ENCODE assay signal across 9 mouse cellular contexts in genomic region chr8:119496848-119497247, GRCm38 (mm10). TPM values are rescaled to one million over a fixed set of nuclear protein-coding genes. Genes with fewer than 3 reads are reported as not detected.
A peak's percentile ranks its signal among the peaks of the same experiment; 100 is the strongest.
DNase-seq lines count a peak whose midpoint lies in the region; ATAC-seq and TF ChIP-seq lines count a peak whose summit lies in the region.
"Had no signal": no experiment of that assay in that cellular context is flagged by ENCODE, and none has a peak within 500 bp of the region (broad histone marks: within the 10 kb centered on the region; RNA-seq: fewer than 3 reads in every experiment).

No protein-coding gene starts in this region.

- TF ChIP-seq CTCF in brain, embryonic 14.5 days (IDR thresholded peaks at IDR 0.05; ENCODE audit: borderline replicate concordance, extremely low read depth, insufficient read depth, insufficient read length), result peak; percentile 55; the same call in 1 of the 2 replicates
- peak; percentile 89 for TF ChIP-seq CTCF in intestine, postnatal 0 days (IDR thresholded peaks at IDR 0.05; ENCODE audit: low read depth)

- H3K4me1 ChIP-seq in liver, embryonic 11.5 days (replicated peaks; ENCODE audit: control insufficient read depth, insufficient read depth, low read length), result no peaks in the 10 kb centered on the region
- peaks cover 0 to 19% of the 10 kb centered on the region in 2 experiments; a peak in 2 of 4 replicates for H3K4me1 ChIP-seq in ES-E14 (ENCODE audit: control insufficient read depth in 2 of 2, insufficient read depth in 2 of 2, low read length in 2 of 2, poor library complexity in 1 of 2)
- no peaks in the 10 kb centered on the region for H3K4me1 ChIP-seq in intestine, postnatal 0 days (replicated peaks; ENCODE audit: control insufficient read depth, insufficient read depth, low read length)
- peaks cover 44% of the 10 kb centered on the region for H3K4me1 ChIP-seq in forebrain, embryonic 10.5 days

- in situ Hi-C loops in ES-E14 (cut with MboI; ENCODE audit: low sequenced_read_pairs in 2 of 2, unreplicated experiment in 2 of 2), result no loop called here

- no peak for TF ChIP-seq POLR2A in brain, embryonic 14.5 days (IDR thresholded peaks at IDR 0.05; ENCODE audit: borderline replicate concordance, extremely low read depth, insufficient read depth, insufficient read length, poor library complexity, severe bottlenecking)

- WGBS in liver, embryonic 11.5 days, result 26% methylated on average over 6 of the region's 6 CpGs
- 19% methylated on average over 6 of the region's 6 CpGs for WGBS in intestine, postnatal 0 days
- 36% methylated on average over 6 of the region's 6 CpGs for WGBS in forebrain, embryonic 10.5 days

- H3K27ac ChIP-seq in liver, embryonic 11.5 days (ENCODE audit: low read depth, low read length), result no peak overlapping the region
- H3K27ac ChIP-seq in ES-E14 (ENCODE audit: insufficient read depth, low read depth, low read length, poor library complexity, severe bottlenecking), result no peak overlapping the region
- no peak overlapping the region for H3K27ac ChIP-seq in intestine, postnatal 0 days (ENCODE audit: low read depth, low read length)
- H3K27ac ChIP-seq in forebrain, embryonic 10.5 days, result no peak overlapping the region
- H3K27ac ChIP-seq: embryonic facial prominence, embryonic 13.5 days had no signal

- no peak overlapping the region for H3K4me2 ChIP-seq in liver, embryonic 11.5 days
- no peak overlapping the region for H3K4me2 ChIP-seq in intestine, postnatal 0 days (replicated peaks; ENCODE audit: low read depth)
- H3K4me2 ChIP-seq: embryonic facial prominence, embryonic 13.5 days had no signal

- no peak for ATAC-seq in liver, embryonic 11.5 days (replicated peaks; ENCODE audit: low FRiP score)
- ATAC-seq in intestine, postnatal 0 days, result no peak

- no peaks in the 10 kb centered on the region for H3K9me3 ChIP-seq in liver, embryonic 11.5 days (ENCODE audit: control insufficient read depth, low read length)
- H3K9me3 ChIP-seq in ES-E14 (ENCODE audit: control insufficient read depth, insufficient read depth, low read depth, low read length), result no peaks in the 10 kb centered on the region
- H3K9me3 ChIP-seq in intestine, postnatal 0 days (ENCODE audit: control insufficient read depth), result no peaks in the 10 kb centered on the region
- H3K9me3 ChIP-seq in forebrain, embryonic 10.5 days, result no peaks in the 10 kb centered on the region
- H3K9me3 ChIP-seq: embryonic facial prominence, embryonic 13.5 days had no signal

- peaks cover 18% of the 10 kb centered on the region for H3K27me3 ChIP-seq in liver, embryonic 11.5 days (replicated peaks; ENCODE audit: control insufficient read depth, insufficient read depth, low read length)
- H3K27me3 ChIP-seq in intestine, postnatal 0 days (replicated peaks; ENCODE audit: control insufficient read depth, insufficient read depth, low read length), result no peaks in the 10 kb centered on the region
- H3K27me3 ChIP-seq in forebrain, embryonic 10.5 days (ENCODE audit: poor library complexity, severe bottlenecking), result peaks cover 76% of the 10 kb centered on the region
- H3K27me3 ChIP-seq: embryonic facial prominence, embryonic 13.5 days had no signal

- H3K36me3 ChIP-seq in liver, embryonic 11.5 days (ENCODE audit: control insufficient read depth, insufficient read depth, low read length), result no peaks in the 10 kb centered on the region
- H3K36me3 ChIP-seq in ES-E14 (ENCODE audit: control insufficient read depth, insufficient read depth, low read length, poor library complexity, severe bottlenecking), result no peaks in the 10 kb centered on the region
- no peaks in the 10 kb centered on the region for H3K36me3 ChIP-seq in intestine, postnatal 0 days (ENCODE audit: control insufficient read depth, insufficient read depth)
- no peaks in the 10 kb centered on the region for H3K36me3 ChIP-seq in forebrain, embryonic 10.5 days (replicated peaks)
- H3K36me3 ChIP-seq: embryonic facial prominence, embryonic 13.5 days had no signal

- peak; percentile 37 for DNase-seq in liver
- DNase-seq in liver, embryonic 11.5 days (ENCODE audit: low spot score), result no peak
- DNase-seq in ES-E14 (ENCODE audit: low read depth, low spot score), result peak; percentile 47
- DNase-seq in brain, embryonic 14.5 days (ENCODE audit: low read depth), result no peak
- peak; percentile 58 for DNase-seq in lung, postnatal 14 days
- peak; percentile 9 to 63 for DNase-seq in thymus, postnatal 10 days (ENCODE audit: low spot score in 2 of 2)
- DNase-seq in forebrain, embryonic 10.5 days (ENCODE audit: extremely low spot score, low spot score), result no peak

- H3K4me3 ChIP-seq in liver, embryonic 11.5 days (ENCODE audit: low read depth, low read length), result no peak overlapping the region
- H3K4me3 ChIP-seq in ES-E14 (ENCODE audit: insufficient read depth in 1 of 2, low read depth in 1 of 2, low read length in 2 of 2, poor library complexity in 1 of 2, severe bottlenecking in 1 of 2), result no peak overlapping the region
- no peak overlapping the region for H3K4me3 ChIP-seq in intestine, postnatal 0 days (ENCODE audit: low read depth, low read length)
- H3K4me3 ChIP-seq in forebrain, embryonic 10.5 days, result no peak overlapping the region
- H3K4me3 ChIP-seq: embryonic facial prominence, embryonic 13.5 days had no signal

- H3K9ac ChIP-seq in liver, embryonic 11.5 days (ENCODE audit: low read depth, low read length), result no peak overlapping the region
- no peak overlapping the region for H3K9ac ChIP-seq in ES-E14 (ENCODE audit: insufficient read depth, low read depth, low read length, poor library complexity, severe bottlenecking)
- no peak overlapping the region for H3K9ac ChIP-seq in intestine, postnatal 0 days (ENCODE audit: low read depth, low read length)
- H3K9ac ChIP-seq: embryonic facial prominence, embryonic 13.5 days had no signal

TF ChIP-seq in ES-E14, 5 proteins besides CTCF, POLR2A, EP300 and RAD21:
- TF ChIP-seq MAFK (IDR thresholded peaks at IDR 0.05; ENCODE audit: insufficient read depth, low read depth, low read length) (no peak), ZNF384 (IDR thresholded peaks at IDR 0.05; ENCODE audit: low read depth, low read length) (no peak), HCFC1 (IDR thresholded peaks at IDR 0.05; ENCODE audit: borderline replicate concordance, insufficient read depth, low read length) (no peak), CHD2 (IDR thresholded peaks at IDR 0.05; ENCODE audit: low read depth, low read length) (no peak), ZC3H11A (IDR thresholded peaks at IDR 0.05; ENCODE audit: borderline replicate concordance, low read depth, low read length) (peak; percentile 44)

RNA-seq across cellular contexts. Expression of gene Slc38a8, which starts 4.7 kb away (rescaled TPM):
- not detected in 2 replicates for polyA plus RNA-seq in liver, embryonic 11.5 days (2014; fragmentation: Nextera tagmentation; extraction: Ambion mirVana)
- 0.16 and 0.85 TPM in 2 replicates for total RNA-seq in ES-E14 (2012; rRNA removed)
- 0.16 and 0.19 TPM in 2 replicates for polyA plus RNA-seq in brain, embryonic 14.5 days (2012; rRNA removed)
- 0.07 and 0.18 TPM in 2 replicates for polyA plus RNA-seq in intestine, postnatal 0 days (2015; fragmentation: Nextera tagmentation; extraction: Ambion mirVana)
- 1.0 and 4.4 TPM in 2 replicates for polyA plus RNA-seq in forebrain, embryonic 10.5 days (2016; fragmentation: Nextera tagmentation; extraction: Ambion mirVana)

RNA-seq across cellular contexts. Expression of gene Necab2, which starts 50.3 kb away (rescaled TPM):
- 0.95 and 1.1 TPM in 2 replicates for polyA plus RNA-seq in liver, embryonic 11.5 days (2014; fragmentation: Nextera tagmentation; extraction: Ambion mirVana)
- total RNA-seq in ES-E14 (2012; rRNA removed), result 4.5 and 8.5 TPM in 2 replicates
- 32.6 and 43.5 TPM in 2 replicates for polyA plus RNA-seq in brain, embryonic 14.5 days (2012; rRNA removed)
- 1.0 and 1.3 TPM in 2 replicates for polyA plus RNA-seq in intestine, postnatal 0 days (2015; fragmentation: Nextera tagmentation; extraction: Ambion mirVana)
- 15.5 and 19.1 TPM in 2 replicates for polyA plus RNA-seq in forebrain, embryonic 10.5 days (2016; fragmentation: Nextera tagmentation; extraction: Ambion mirVana)

Comparison
In these comparisons a context has a peak if more than half of its experiments do, and no peak if none do; other contexts are left out.
1. DNase-seq: peak in liver (single experiment), ES-E14 (single experiment), lung, postnatal 14 days (single experiment) and thymus, postnatal 10 days (2 of 2); none in liver, embryonic 11.5 days (single experiment), brain, embryonic 14.5 days (single experiment) and forebrain, embryonic 10.5 days (single experiment).